Mouse (Mus musculus) lung, postnatal 0 days (tissue): Measurements from ENCODE around the gene Brd7. TPM values are rescaled to one million over a fixed set of nuclear protein-coding genes. Genes with fewer than 3 reads are reported as not detected.

Source experiments
- ATAC-seq: fragments of 200-750 bp; cut with Nextera tagmentation; 2 replicates; pipeline ENCODE4 v1.8.0; 2017; ENCODE audit warnings: moderate library complexity
- DNase-seq: peaks from one replicate; pipeline ENCODE4 v3.0.0-alpha.2; 2016; ENCODE audit warnings: low spot score
- H3K27ac ChIP-seq: fragments of 300-500 bp; sonication (generic); 2 replicates; pipeline ENCODE4 v1.5.1; 2014; ENCODE audit warnings: antibody characterized with exemption, mild to moderate bottlenecking, low read length, mixed read lengths
- H3K27me3 ChIP-seq: fragments of 300-500 bp; sonication (generic); replicated peaks from 2 replicates; pipeline ENCODE4 v1.6.1; 2014; ENCODE audit warnings: low read length, mixed read lengths; ENCODE audit not compliant: insufficient read depth
- H3K36me3 ChIP-seq: fragments of 300-500 bp; sonication (generic); 2 replicates; pipeline ENCODE4 v1.6.1; 2014; ENCODE audit warnings: low read length, mixed read lengths; ENCODE audit not compliant: insufficient read depth
- H3K4me1 ChIP-seq: fragments of 300-500 bp; sonication (generic); 2 replicates; pipeline ENCODE4 v1.6.1; 2014; ENCODE audit warnings: antibody characterized with exemption, low read depth, low read length, mixed read lengths; ENCODE audit not compliant: insufficient read depth
- H3K4me2 ChIP-seq: fragments of 300-500 bp; sonication (generic); replicated peaks from 2 replicates; pipeline ENCODE4 v1.6.1; 2014; ENCODE audit warnings: low read depth, mild to moderate bottlenecking, low read length, moderate library complexity, mixed read lengths
- H3K4me3 ChIP-seq: fragments of 300-500 bp; sonication (generic); 2 replicates; pipeline ENCODE4 v1.5.1; 2014; ENCODE audit warnings: low read depth, low read length
- H3K9ac ChIP-seq: fragments of 300-500 bp; sonication (generic); replicated peaks from 2 replicates; pipeline ENCODE4 v1.6.1; 2014; ENCODE audit warnings: low read depth, mild to moderate bottlenecking
- H3K9me3 ChIP-seq: fragments of 300-500 bp; sonication (generic); 2 replicates; pipeline ENCODE4 v1.6.1; 2016; ENCODE audit warnings: low read length, mixed read lengths
- CTCF ChIP-seq: IDR thresholded peaks from 2 replicates; pipeline ENCODE4 v1.5.1; 2016; ENCODE audit warnings: antibody characterized with exemption, mild to moderate bottlenecking
- EP300 ChIP-seq: IDR thresholded peaks from 2 replicates; pipeline ENCODE4 v1.6.1; 2016; ENCODE audit warnings: antibody characterized with exemption, mild to moderate bottlenecking, control low read depth
- WGBS: fragments of 180-500 bp; shearing (Covaris S2); extraction: QIAGEN DNeasy Blood & Tissue Kit; methylation state at CpG from one replicate; pipeline ENCODE4 v1.1.7; 2014; 5-methylcytosine and 5-hydroxymethylcytosine counted together
- polyA plus RNA-seq: library from polyadenylated mRNA; unstranded; fragments of >200 nt; fragmentation: Nextera tagmentation; extraction: Ambion mirVana; gene quantifications from 2 replicates; pipeline ENCODE4 v1.2.1, GENCODE M21; 2015

Brd7 gene
- polyA plus RNA-seq, 1 experiment from 2014 or later = 116 TPM

- ATAC-seq (no peak), DNase-seq (no peak)
- Histone ChIP-seq H3K4me3 (no peak overlapping the region), H3K9me3 (no peaks in the 10 kb centered on the region), H3K4me1 (no peaks in the 10 kb centered on the region), H3K27ac (no peak overlapping the region), H3K27me3 (no peaks in the 10 kb centered on the region), H3K36me3 (no peaks in the 10 kb centered on the region), H3K4me2 (no peak overlapping the region), H3K9ac (no peak overlapping the region)
- WGBS = 42% methylated on average over 19 of the region's 19 CpGs
- TF ChIP-seq EP300 (no peak), CTCF (no peak)
These were observed 15.0 kb upstream of the Brd7 start for GRCm38 (mm10) chr8:88376836-88377582.

GRCm38 (mm10) chr8:88371522-88371921 is 9.5 kb upstream of the Brd7 start:
- ATAC-seq = no peak
- 83% methylated on average over 2 of the region's 2 CpGs for WGBS
- no peak overlapping the region for H3K4me2 ChIP-seq
- H3K9me3 ChIP-seq = no peaks in the 10 kb centered on the region
- no peaks in the 10 kb centered on the region for H3K36me3 ChIP-seq
- H3K27ac ChIP-seq = no peak overlapping the region
- no peak overlapping the region for H3K9ac ChIP-seq
- H3K4me3 ChIP-seq = no peak overlapping the region
- no peaks in the 10 kb centered on the region for H3K4me1 ChIP-seq
- H3K27me3 ChIP-seq = no peaks in the 10 kb centered on the region
- TF ChIP-seq EP300 (no peak), CTCF (no peak)
- no peak for DNase-seq

GRCm38 (mm10) chr8:88369805-88370204 is 7.8 kb upstream of the Brd7 start:
- no peaks in the 10 kb centered on the region for H3K36me3 ChIP-seq
- ATAC-seq = no peak; the same call in 1 of the 2 replicates
- H3K4me3 ChIP-seq = no peak overlapping the region
- H3K9ac ChIP-seq = no peak overlapping the region
- H3K4me2 ChIP-seq = no peak overlapping the region
- TF ChIP-seq CTCF (no peak), EP300 (no peak)
- WGBS = 41% methylated on average over 3 of the region's 3 CpGs
- no peaks in the 10 kb centered on the region for H3K27me3 ChIP-seq
- H3K9me3 ChIP-seq = no peaks in the 10 kb centered on the region
- no peaks in the 10 kb centered on the region for H3K4me1 ChIP-seq
- no peak for DNase-seq
- H3K27ac ChIP-seq = no peak overlapping the region

- TF ChIP-seq CTCF (peak; percentile 67), EP300 (no peak)
- Histone ChIP-seq H3K9ac (no peak overlapping the region), H3K4me1 (no peaks in the 10 kb centered on the region), H3K36me3 (no peaks in the 10 kb centered on the region), H3K4me2 (no peak overlapping the region), H3K9me3 (no peaks in the 10 kb centered on the region), H3K4me3 (no peak overlapping the region), H3K27ac (no peak overlapping the region), H3K27me3 (no peaks in the 10 kb centered on the region)
- 17% methylated on average over 6 of the region's 6 CpGs for WGBS
- ATAC-seq (peak; percentile 83), DNase-seq (peak; percentile 62)
These were observed 7.2 kb upstream of the Brd7 start for GRCm38 (mm10) chr8:88369221-88369620.

GRCm38 (mm10) chr8:88362446-88363150 is 604 bp upstream of the Brd7 start:
- Histone ChIP-seq H3K4me3 (peak overlapping the region; percentile 73), H3K9ac (peak overlapping the region; percentile 20; the same call in 1 of the 2 replicates), H3K4me2 (peak overlapping the region; percentile 74), H3K36me3 (no peaks in the 10 kb centered on the region), H3K9me3 (no peaks in the 10 kb centered on the region), H3K27me3 (no peaks in the 10 kb centered on the region), H3K27ac (peak overlapping the region; percentile 87), H3K4me1 (peaks cover 8% of the 10 kb centered on the region; the same call in 1 of the 2 replicates)
- TF ChIP-seq CTCF = no peak
- TF ChIP-seq EP300 = no peak
- ATAC-seq = no peak
- DNase-seq = peak; percentile 39
- WGBS = 18% methylated on average over 11 of the region's 11 CpGs

GRCm38 (mm10) chr8:88361044-88361707 is 818 bp downstream of the Brd7 start:
- H3K9ac ChIP-seq = peak overlapping the region; percentile 91
- peak overlapping the region; percentile 73 for H3K4me3 ChIP-seq
- peak overlapping the region; percentile 87 for H3K27ac ChIP-seq
- peak overlapping the region; percentile 74 for H3K4me2 ChIP-seq
- DNase-seq = peak; percentile 42
- H3K27me3 ChIP-seq = no peaks in the 10 kb centered on the region
- no peaks in the 10 kb centered on the region for H3K9me3 ChIP-seq
- WGBS = under 1% methylated on average over 31 of the region's 31 CpGs
- ATAC-seq = no peak
- H3K4me1 ChIP-seq = peaks cover 8% of the 10 kb centered on the region; the same call in 1 of the 2 replicates
- 0 out of 2 replicates have a peak, but pooled peaks cover 5% of the 10 kb centered on the region for H3K36me3 ChIP-seq
- no peak for TF ChIP-seq CTCF
- TF ChIP-seq EP300 = no peak
